Mouse (Mus musculus): ENCODE data around the gene Olfr137.

The Olfr137 gene

GRCm38 (mm10) chr17:38307470-38307869 lies at the start of gene Olfr137:
Gene Olfr137, minus strand, starts transcription at chr17:38307570.
- DNase-seq (ENCODE audit: low spot score): no peak

- no peak for DNase-seq (ENCODE audit: low spot score)
Measured at GRCm38 (mm10) chr17:38329531-38329930, 22.2 kb upstream of the Olfr137 start, which contains the start of gene Olfr136. Gene Olfr136, plus strand, starts transcription at chr17:38329831.

- no peak for DNase-seq (ENCODE audit: low spot score)
Measured at GRCm38 (mm10) chr17:38260735-38261134, 46.6 kb downstream of the Olfr137 start, which contains the start of gene Olfr138. Gene Olfr138, plus strand, starts transcription at chr17:38261035.

All from embryo, embryonic 10.5 days (tissue).